Mouse (Mus musculus) G1E (cell line): ENCODE measurements around the gene Smarcd2. TPM values are rescaled to one million over a fixed set of nuclear protein-coding genes. Genes with fewer than 3 reads are reported as not detected.

Experiments used
- ATAC-seq: 2 replicates; pipeline ENCODE4 v1.8.0; 2016; ENCODE audit warnings: mild to moderate bottlenecking; ENCODE audit not compliant: insufficient number of reproducible peaks, poor library complexity, low FRiP score, severe bottlenecking; ENCODE audit errors: extremely low read depth
- DNase-seq: peaks from one replicate; pipeline ENCODE4 v3.0.0; 2012; ENCODE audit warnings: low spot score
- H3K27me3 ChIP-seq: 2 replicates; pipeline ENCODE4 v1.6.1; 2012; ENCODE audit warnings: mild to moderate bottlenecking, low read length, inconsistent platforms; ENCODE audit not compliant: insufficient read depth
- H3K36me3 ChIP-seq: replicated peaks from 2 replicates; pipeline ENCODE3; 2012; ENCODE audit warnings: mild to moderate bottlenecking, inconsistent platforms
- H3K4me1 ChIP-seq: 2 replicates; pipeline ENCODE4 v1.6.1; 2012; ENCODE audit warnings: low read depth, low read length, inconsistent platforms, mixed read lengths; ENCODE audit not compliant: insufficient read depth
- H3K4me3 ChIP-seq: 2 replicates; pipeline ENCODE4 v1.5.1; 2012; ENCODE audit warnings: low read depth, mild to moderate bottlenecking, inconsistent platforms, low read length, moderate library complexity, mixed read lengths
- H3K9me3 ChIP-seq: replicated peaks from 2 replicates; pipeline ENCODE4 v1.6.1; 2012; ENCODE audit warnings: inconsistent platforms
- CTCF ChIP-seq: IDR thresholded peaks from 2 replicates; pipeline ENCODE4 v1.5.1; 2012; ENCODE audit warnings: low read depth, low read length, inconsistent platforms, mixed read lengths
- GATA1 ChIP-seq: IDR thresholded peaks from 2 replicates; pipeline ENCODE4 v1.6.1; 2012; ENCODE audit warnings: borderline replicate concordance, low read length, inconsistent platforms, mixed read lengths
- GATA2 ChIP-seq: IDR thresholded peaks from 2 replicates; pipeline ENCODE4 v1.6.1; 2012; ENCODE audit warnings: low read depth, low read length, inconsistent platforms, borderline replicate concordance
- POLR2AphosphoS5 ChIP-seq: IDR thresholded peaks from 2 replicates; pipeline ENCODE4 v1.6.1; 2012; ENCODE audit warnings: low read depth, low read length, inconsistent platforms; ENCODE audit not compliant: insufficient replicate concordance
- TAL1 ChIP-seq: conservative IDR thresholded peaks from 2 replicates; pipeline ENCODE4 v1.6.1; 2012; ENCODE audit warnings: low read depth, low read length, inconsistent platforms, mixed read lengths
- polyA plus RNA-seq: library from polyadenylated mRNA; stranded (reverse); fragments of >175 nt; gene quantifications from 2 replicates; pipeline ENCODE4 v1.2.3, GENCODE M21; 2012
- total RNA-seq, 2 experiments: library from RNA; stranded (forward) in 1 of 2; stranded (reverse) in 1 of 2; fragments of 200-1000 nt in 1 of 2; fragments of >200 nt in 1 of 2; fragmentation: Nextera tagmentation in 1 of 2; gene quantifications; 2 replicates each; pipeline ENCODE4 v1.2.3; 2014 to 2017

Smarcd2 gene
- total and polyA plus RNA-seq, 3 experiments: 94.1 to 139 (median 138) TPM

GRCm38 (mm10) chr11:106271794-106272643 is 753 bp downstream of the Smarcd2 start:
- ATAC-seq (no peak), DNase-seq (peak; percentile 45)
- H3K9me3 ChIP-seq: no peaks in the 10 kb centered on the region
- H3K27me3 ChIP-seq: peaks cover 2% of the 10 kb centered on the region; the same call in 1 of the 2 replicates
- peaks cover 41% of the 10 kb centered on the region for H3K36me3 ChIP-seq
- H3K4me3 ChIP-seq: peak overlapping the region; percentile 92
- TF ChIP-seq CTCF (no peak), POLR2AphosphoS5 (no peak)
- peaks cover 76% of the 10 kb centered on the region for H3K4me1 ChIP-seq

- ATAC-seq (no peak), DNase-seq (no peak)
- Histone ChIP-seq H3K4me3 (peak overlapping the region; percentile 92), H3K4me1 (peaks cover 69% of the 10 kb centered on the region), H3K36me3 (peaks cover 48% of the 10 kb centered on the region), H3K27me3 (no peaks in the 10 kb centered on the region), H3K9me3 (no peaks in the 10 kb centered on the region)
- TF ChIP-seq GATA2 (no peak), TAL1 (no peak), GATA1 (no peak), POLR2AphosphoS5 (no peak), CTCF (no peak)
Observed at GRCm38 (mm10) chr11:106271131-106271793, 1.5 kb downstream of the Smarcd2 start.

- peaks cover 56% of the 10 kb centered on the region for H3K4me1 ChIP-seq
- peaks cover 71% of the 10 kb centered on the region for H3K36me3 ChIP-seq
- H3K9me3 ChIP-seq: no peaks in the 10 kb centered on the region
- ATAC-seq (0 out of 2 replicates have a peak, but pooled peaks have one; percentile 18), DNase-seq (peak; percentile 73)
- H3K4me3 ChIP-seq: peak overlapping the region; percentile 20; the same call in 1 of the 2 replicates
- H3K27me3 ChIP-seq: no peaks in the 10 kb centered on the region
- TF ChIP-seq POLR2AphosphoS5 (no peak), GATA2 (no peak), CTCF (no peak), TAL1 (no peak), GATA1 (no peak)
Observed at GRCm38 (mm10) chr11:106269060-106269431, 3.7 kb downstream of the Smarcd2 start.

- TF ChIP-seq POLR2AphosphoS5 (no peak), GATA1 (no peak), CTCF (no peak), TAL1 (no peak), GATA2 (no peak)
- DNase-seq (no peak), ATAC-seq (no peak)
- no peaks in the 10 kb centered on the region for H3K27me3 ChIP-seq
- peaks cover 51% of the 10 kb centered on the region for H3K4me1 ChIP-seq
- no peaks in the 10 kb centered on the region for H3K9me3 ChIP-seq
- H3K4me3 ChIP-seq: peak overlapping the region; percentile 51; the same call in 1 of the 2 replicates
- peaks cover 76% of the 10 kb centered on the region for H3K36me3 ChIP-seq
Observed at GRCm38 (mm10) chr11:106268326-106269059, 4.3 kb downstream of the Smarcd2 start.

GRCm38 (mm10) chr11:106267871-106268270 is 4.9 kb downstream of the Smarcd2 start:
- no peak for ATAC-seq
- peaks cover 50% of the 10 kb centered on the region for H3K4me1 ChIP-seq
- DNase-seq: no peak
- peaks cover 82% of the 10 kb centered on the region for H3K36me3 ChIP-seq
- no peaks in the 10 kb centered on the region for H3K27me3 ChIP-seq
- H3K9me3 ChIP-seq: no peaks in the 10 kb centered on the region
- H3K4me3 ChIP-seq: peak overlapping the region; percentile 51; the same call in 1 of the 2 replicates
- TF ChIP-seq TAL1: no peak
- no peak for TF ChIP-seq GATA2
- TF ChIP-seq GATA1: no peak
- no peak for TF ChIP-seq CTCF
- TF ChIP-seq POLR2AphosphoS5: no peak

GRCm38 (mm10) chr11:106267311-106267852 is 5.4 kb downstream of the Smarcd2 start:
- Histone ChIP-seq H3K4me3 (no peak overlapping the region; the same call in 1 of the 2 replicates), H3K9me3 (no peaks in the 10 kb centered on the region), H3K4me1 (peaks cover 50% of the 10 kb centered on the region), H3K27me3 (no peaks in the 10 kb centered on the region), H3K36me3 (peaks cover 87% of the 10 kb centered on the region)
- TF ChIP-seq TAL1: no peak
- TF ChIP-seq GATA2: no peak
- TF ChIP-seq POLR2AphosphoS5: no peak
- TF ChIP-seq CTCF: no peak
- no peak for TF ChIP-seq GATA1
- DNase-seq: no peak
- ATAC-seq: no peak
